Mouse (Mus musculus) intestine, embryonic 14.5 days (tissue): ENCODE results near the gene Fbxo31. TPM values are rescaled to one million over a fixed set of nuclear protein-coding genes. Genes with fewer than 3 reads are reported as not detected.
A peak's percentile ranks its signal among the peaks of the same experiment; 100 is the strongest.

ENCODE experiments used
- ATAC-seq: fragments of 200-750 bp; cut with Nextera tagmentation; replicated peaks from 2 replicates; pipeline ENCODE4 v1.8.0; 2017; ENCODE audit warnings: low read depth, moderate number of reproducible peaks, moderate TSS enrichment, moderate library complexity; ENCODE audit not compliant: low FRiP score, low TSS enrichment
- DNase-seq: peaks from one replicate; pipeline ENCODE4 v3.0.0-alpha.2; 2018; ENCODE audit warnings: low spot score
- H3K27ac ChIP-seq: fragments of 300-500 bp; sonication (generic); 2 replicates; pipeline ENCODE4 v1.5.1; 2014; ENCODE audit warnings: low read depth, mild to moderate bottlenecking, control low read depth
- H3K27me3 ChIP-seq: fragments of 300-500 bp; sonication (generic); replicated peaks from 2 replicates; pipeline ENCODE4 v1.6.1; 2014; ENCODE audit warnings: low read length, control low read depth; ENCODE audit not compliant: control insufficient read depth, insufficient read depth
- H3K36me3 ChIP-seq: fragments of 300-500 bp; sonication (generic); 2 replicates; pipeline ENCODE4 v1.6.1; 2014; ENCODE audit warnings: low read length, control low read depth; ENCODE audit not compliant: control insufficient read depth, insufficient read depth
- H3K4me1 ChIP-seq: fragments of 300-500 bp; sonication (generic); replicated peaks from 2 replicates; pipeline ENCODE4 v1.6.1; 2014; ENCODE audit warnings: low read length, control low read depth, mixed read lengths; ENCODE audit not compliant: control insufficient read depth, insufficient read depth
- H3K4me2 ChIP-seq: fragments of 300-500 bp; sonication (generic); 2 replicates; pipeline ENCODE4 v1.6.1; 2014; ENCODE audit warnings: low read length
- H3K4me3 ChIP-seq: fragments of 300-500 bp; sonication (generic); 2 replicates; pipeline ENCODE4 v1.5.1; 2014; ENCODE audit warnings: low read depth, low read length, control low read depth, mixed read lengths
- H3K9ac ChIP-seq: fragments of 300-500 bp; sonication (generic); 2 replicates; pipeline ENCODE4 v1.6.1; 2014; ENCODE audit warnings: mild to moderate bottlenecking, low read length
- H3K9me3 ChIP-seq: fragments of 300-500 bp; sonication (generic); 2 replicates; pipeline ENCODE4 v1.6.1; 2016; ENCODE audit warnings: low read length, control low read depth; ENCODE audit not compliant: control insufficient read depth
- WGBS: fragments of 180-500 bp; shearing (Covaris S2); extraction: QIAGEN DNeasy Blood & Tissue Kit; methylation state at CpG from one replicate; pipeline ENCODE4 v1.1.7; 2014; 5-methylcytosine and 5-hydroxymethylcytosine counted together
- polyA plus RNA-seq: library from polyadenylated mRNA; unstranded; fragments of >200 nt; fragmentation: Nextera tagmentation; extraction: Ambion mirVana; gene quantifications from 2 replicates; pipeline ENCODE4 v1.2.1, GENCODE M21; 2014

Fbxo31 gene
- polyA plus RNA-seq, 1 experiment from 2014 or later = 14.5 TPM

DNA sequence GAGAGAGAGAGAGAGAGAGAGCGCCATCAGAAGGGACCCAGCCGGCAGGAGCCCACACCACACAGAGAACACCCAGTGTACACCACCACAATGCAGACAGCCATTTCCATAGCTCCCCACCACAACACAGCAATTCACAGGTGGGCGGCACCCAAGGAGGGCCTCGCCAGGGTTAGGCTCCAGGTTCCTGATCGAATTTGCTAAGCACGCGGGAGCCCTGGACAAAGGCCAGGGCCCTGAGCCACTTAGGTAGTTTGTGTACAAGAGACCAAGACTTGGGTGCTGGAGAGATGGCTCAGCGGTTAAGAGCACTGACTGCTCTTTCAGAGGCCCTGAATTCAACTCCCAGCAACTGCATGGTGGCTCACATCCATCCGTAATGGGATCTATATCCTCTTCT is 26.1 kb downstream of the Fbxo31 start:
- no peak overlapping the region for H3K4me3 ChIP-seq
- no peaks in the 10 kb centered on the region for H3K4me1 ChIP-seq
- DNase-seq (no peak), ATAC-seq (no peak)
- H3K9me3 ChIP-seq = no peaks in the 10 kb centered on the region
- no peak overlapping the region for H3K9ac ChIP-seq
- peaks cover 45% of the 10 kb centered on the region for H3K36me3 ChIP-seq
- H3K4me2 ChIP-seq = no peak overlapping the region
- 88% methylated on average over 8 of the region's 9 CpGs for WGBS
- no peaks in the 10 kb centered on the region for H3K27me3 ChIP-seq
- no peak overlapping the region for H3K27ac ChIP-seq

DNA sequence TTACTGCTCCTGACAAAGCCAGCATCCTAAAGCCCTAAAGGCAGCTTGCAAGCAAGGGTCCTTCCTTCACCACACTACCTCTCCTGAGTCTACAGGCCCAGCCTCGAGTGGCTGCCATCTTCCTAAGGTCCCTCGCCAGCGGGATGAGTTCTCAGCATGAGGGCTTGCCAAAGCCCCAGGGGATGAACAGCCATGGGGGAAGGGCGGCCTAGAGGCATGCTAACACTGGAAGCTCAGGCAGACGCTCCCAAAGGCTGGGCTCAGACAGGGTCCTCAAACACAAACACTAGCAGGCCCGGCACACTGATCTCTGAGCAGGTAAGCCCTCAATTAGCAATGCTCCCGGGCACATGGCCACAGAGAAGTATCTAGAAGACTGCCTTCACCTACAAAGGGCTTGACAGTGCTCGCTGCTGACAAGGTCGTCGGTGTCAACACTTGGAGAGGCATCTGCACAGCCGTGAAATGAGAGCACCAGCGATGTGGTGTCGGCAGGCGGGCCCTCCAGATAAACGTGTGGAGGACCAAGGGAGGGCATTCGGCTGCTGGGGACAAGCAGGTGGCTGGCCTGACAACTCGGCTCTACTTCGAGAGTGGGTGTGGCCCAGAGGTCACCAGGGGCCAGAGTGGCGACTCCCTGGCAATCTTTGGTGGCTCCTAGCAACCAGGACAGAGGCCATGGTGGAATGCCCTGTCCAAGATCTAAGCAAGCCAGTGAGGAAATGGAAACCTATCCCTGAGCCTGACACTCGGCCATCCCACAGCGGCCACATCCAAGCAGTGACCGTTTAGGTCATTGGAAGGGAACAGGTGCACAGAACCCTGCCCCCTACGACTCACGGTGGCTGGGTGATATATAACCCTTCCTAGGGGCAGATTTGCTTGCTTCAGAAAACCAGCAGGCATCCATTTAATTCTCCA is 27.3 kb downstream of the Fbxo31 start:
- Histone ChIP-seq H3K4me1 (no peaks in the 10 kb centered on the region), H3K4me3 (no peak overlapping the region), H3K36me3 (peaks cover 45% of the 10 kb centered on the region), H3K4me2 (no peak overlapping the region), H3K27ac (no peak overlapping the region), H3K9me3 (no peaks in the 10 kb centered on the region), H3K27me3 (no peaks in the 10 kb centered on the region), H3K9ac (no peak overlapping the region)
- no peak for ATAC-seq
- 74% methylated on average over 24 of the region's 24 CpGs for WGBS
- DNase-seq = no peak

DNA sequence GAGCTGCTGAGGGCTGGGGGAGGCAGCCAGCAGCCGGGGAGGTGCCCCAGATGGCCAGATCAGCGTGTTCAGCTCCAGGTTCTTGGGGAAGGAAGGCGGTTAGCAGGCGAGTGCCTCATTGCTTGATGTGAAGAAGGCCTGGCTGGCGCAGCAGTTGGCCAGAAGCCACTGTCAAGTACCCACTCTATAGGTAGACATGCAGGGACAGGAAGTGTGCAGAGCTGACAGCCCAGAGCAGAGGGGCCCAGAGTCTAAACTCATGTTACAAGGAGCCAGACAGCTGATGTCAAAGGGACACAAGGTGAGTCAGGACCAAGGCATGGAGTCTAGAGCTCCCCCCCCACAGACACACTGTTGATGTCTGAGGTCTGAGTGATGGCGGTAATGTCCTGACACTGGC is 28.6 kb downstream of the Fbxo31 start:
- no peaks in the 10 kb centered on the region for H3K9me3 ChIP-seq

DNA sequence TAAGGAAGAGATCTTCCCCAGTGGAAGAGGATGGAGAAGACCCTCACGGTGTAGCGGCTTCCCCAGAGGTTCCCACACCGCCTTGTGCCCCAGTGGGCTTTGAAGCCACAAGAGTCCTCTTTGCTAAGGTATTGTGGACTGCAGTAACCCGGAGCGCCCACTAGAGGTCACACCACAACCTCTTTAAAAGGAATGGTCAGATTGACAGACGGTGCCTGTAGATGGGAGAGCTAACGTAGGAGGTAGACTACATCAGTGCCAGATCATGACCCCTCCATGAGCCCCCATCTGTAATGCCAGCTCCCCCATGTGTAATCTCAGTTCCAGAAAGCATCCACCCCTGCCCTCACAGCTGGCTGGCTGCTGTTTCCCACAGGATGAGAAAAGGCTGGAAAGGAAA is 31.5 kb downstream of the Fbxo31 start:
- H3K27ac ChIP-seq = no peak overlapping the region
- no peak overlapping the region for H3K4me2 ChIP-seq
- no peaks in the 10 kb centered on the region for H3K4me1 ChIP-seq
- H3K36me3 ChIP-seq = peaks cover 17% of the 10 kb centered on the region
- H3K4me3 ChIP-seq = no peak overlapping the region
- H3K9me3 ChIP-seq = no peaks in the 10 kb centered on the region
- no peaks in the 10 kb centered on the region for H3K27me3 ChIP-seq
- H3K9ac ChIP-seq = no peak overlapping the region
- 7% methylated on average over 7 of the region's 7 CpGs for WGBS
- ATAC-seq (0 out of 2 replicates have a peak, but pooled peaks have one; percentile 24), DNase-seq (peak; percentile 86)

More for the DNA sequence above, 28.6 kb downstream of the Fbxo31 start:
- Histone ChIP-seq H3K4me3 (no peak overlapping the region), H3K4me1 (no peaks in the 10 kb centered on the region), H3K27ac (no peak overlapping the region), H3K27me3 (no peaks in the 10 kb centered on the region), H3K36me3 (peaks cover 44% of the 10 kb centered on the region), H3K9ac (no peak overlapping the region), H3K4me2 (no peak overlapping the region)
- DNase-seq (no peak), ATAC-seq (no peak)
- 94% methylated on average over 6 of the region's 6 CpGs for WGBS

DNA sequence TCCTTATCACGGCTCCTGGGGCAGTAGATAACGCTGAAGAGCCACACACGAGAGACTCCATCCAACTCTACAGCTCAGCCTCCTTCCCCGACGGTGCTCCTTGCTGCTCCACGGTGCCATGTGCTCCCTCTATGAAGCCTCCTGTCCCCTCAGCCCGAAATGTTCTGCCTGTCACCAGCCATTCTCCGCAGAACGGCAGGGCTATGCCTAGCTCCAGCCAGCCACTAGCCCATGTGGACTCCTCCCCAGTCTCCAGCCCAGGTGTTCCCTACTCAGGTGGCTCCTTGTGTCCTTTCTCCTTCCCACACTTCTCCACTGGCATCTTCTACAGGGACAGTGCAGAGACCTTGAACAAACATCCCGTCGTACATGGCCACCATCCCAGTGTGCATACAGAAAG is 33.7 kb downstream of the Fbxo31 start:
- no peak overlapping the region for H3K4me2 ChIP-seq
- H3K4me1 ChIP-seq = no peaks in the 10 kb centered on the region
- no peak overlapping the region for H3K9ac ChIP-seq
- H3K9me3 ChIP-seq = 0 out of 2 replicates have a peak, but pooled peaks cover 3% of the 10 kb centered on the region
- ATAC-seq (no peak), DNase-seq (no peak)
- H3K4me3 ChIP-seq = no peak overlapping the region
- H3K27me3 ChIP-seq = no peaks in the 10 kb centered on the region
- no peak overlapping the region for H3K27ac ChIP-seq
- peaks cover 6% of the 10 kb centered on the region; the same call in 1 of the 2 replicates for H3K36me3 ChIP-seq
- WGBS = 72% methylated on average over 11 of the region's 11 CpGs

DNA sequence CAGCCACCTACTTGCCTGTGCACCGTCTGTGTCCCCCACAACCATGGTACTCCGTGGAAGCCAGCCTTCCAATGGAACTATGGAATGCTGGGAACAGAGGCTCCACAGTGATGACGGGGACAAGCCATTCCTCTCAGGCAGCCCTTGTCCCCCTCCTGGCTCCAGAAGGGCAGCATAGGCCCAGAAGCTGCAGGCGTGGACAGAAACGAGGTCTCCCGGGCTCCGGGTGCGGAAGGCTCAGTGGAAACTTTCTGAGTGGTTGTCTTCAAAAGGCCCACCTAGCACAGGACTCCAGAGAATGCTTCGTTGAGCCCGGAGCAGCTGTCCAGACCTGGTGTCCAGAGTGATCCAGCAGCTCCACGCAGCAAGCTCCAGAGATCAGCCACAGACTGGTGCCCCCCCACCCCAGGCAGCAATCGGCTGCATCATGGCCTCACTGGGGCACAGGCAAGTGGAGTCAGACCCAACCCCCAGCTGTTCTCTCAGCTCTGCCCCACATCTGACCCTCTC is 34.3 kb downstream of the Fbxo31 start, which contains the start of gene 1700018B08Rik:
Gene 1700018B08Rik, minus strand, starts transcription at position 45 of the 510 bp plus-strand sequence.
- Histone ChIP-seq H3K4me2 (no peak within 1 kb of the TSS), H3K27ac (no peak within 1 kb of the TSS), H3K4me3 (no peak within 1 kb of the TSS), H3K9ac (no peak within 1 kb of the TSS), H3K9me3 (0 out of 2 replicates have a peak, but pooled peaks cover 3% of the 10 kb centered on the region), H3K27me3 (no peaks in the 10 kb centered on the region), H3K4me1 (no peaks in the 10 kb centered on the region), H3K36me3 (0 out of 2 replicates have a peak, but pooled peaks cover under 1% of the 10 kb centered on the region)
- no peak for DNase-seq
- WGBS = 82% methylated on average over 12 of the region's 12 CpGs
- ATAC-seq = no peak

DNA sequence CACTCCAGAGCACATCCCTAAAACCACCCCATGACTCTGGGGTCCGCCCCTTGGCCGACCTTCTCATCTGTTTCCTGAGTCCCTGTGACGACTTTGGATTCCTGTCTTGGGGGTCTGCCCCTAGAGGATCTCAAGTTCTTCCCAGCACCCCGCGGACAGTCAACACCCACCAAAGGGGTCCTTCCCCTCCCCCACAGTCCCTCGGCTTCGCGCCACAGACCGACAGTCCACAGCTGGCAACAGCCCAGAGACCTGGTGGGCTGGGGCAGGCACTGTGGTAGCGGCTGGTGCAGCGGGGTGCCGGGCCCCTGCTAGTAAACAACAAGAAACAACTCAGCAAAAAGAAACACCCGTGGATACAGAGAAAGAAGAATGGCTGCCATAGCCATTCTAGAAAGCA is 35.7 kb downstream of the Fbxo31 start:
- ATAC-seq = no peak
- DNase-seq = no peak

DNA sequence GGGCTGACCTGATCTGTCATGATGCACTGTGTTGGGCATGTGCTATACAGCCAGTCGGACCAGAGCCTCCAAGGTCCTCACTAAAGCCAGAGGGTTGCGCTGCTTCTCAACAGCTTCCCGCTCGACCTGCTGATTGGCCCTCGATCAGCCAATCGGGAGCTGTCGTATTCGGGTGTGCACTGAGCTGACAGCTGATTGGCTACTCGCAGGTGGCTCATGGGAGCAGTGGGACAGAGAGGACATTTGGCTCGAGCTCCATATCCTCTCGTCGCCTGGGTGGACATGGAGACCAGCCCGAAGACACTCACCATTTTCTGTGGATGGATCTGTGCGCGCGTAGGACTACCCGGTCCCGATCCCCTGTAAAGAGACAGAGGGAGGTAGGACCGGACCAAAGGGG is 36.7 kb downstream of the Fbxo31 start:
- Histone ChIP-seq H3K36me3 (no peaks in the 10 kb centered on the region), H3K4me3 (no peak overlapping the region), H3K9me3 (0 out of 2 replicates have a peak, but pooled peaks cover 3% of the 10 kb centered on the region), H3K4me1 (no peaks in the 10 kb centered on the region), H3K27me3 (no peaks in the 10 kb centered on the region), H3K27ac (no peak overlapping the region), H3K9ac (no peak overlapping the region), H3K4me2 (no peak overlapping the region)
- 79% methylated on average over 19 of the region's 19 CpGs for WGBS
- ATAC-seq (0 out of 2 replicates have a peak, but pooled peaks have one; percentile 35), DNase-seq (no peak)

More for the DNA sequence above, 35.7 kb downstream of the Fbxo31 start:
- no peaks in the 10 kb centered on the region for H3K27me3 ChIP-seq
- H3K9me3 ChIP-seq = 0 out of 2 replicates have a peak, but pooled peaks cover 3% of the 10 kb centered on the region
- no peak overlapping the region for H3K4me2 ChIP-seq
- H3K4me1 ChIP-seq = no peaks in the 10 kb centered on the region
- no peak overlapping the region for H3K4me3 ChIP-seq
- no peak overlapping the region for H3K27ac ChIP-seq
- no peak overlapping the region for H3K9ac ChIP-seq
- 51% methylated on average over 13 of the region's 13 CpGs for WGBS
- H3K36me3 ChIP-seq = no peaks in the 10 kb centered on the region
